Mouse (Mus musculus): Measurements from ENCODE around the gene Nin.

DNA sequence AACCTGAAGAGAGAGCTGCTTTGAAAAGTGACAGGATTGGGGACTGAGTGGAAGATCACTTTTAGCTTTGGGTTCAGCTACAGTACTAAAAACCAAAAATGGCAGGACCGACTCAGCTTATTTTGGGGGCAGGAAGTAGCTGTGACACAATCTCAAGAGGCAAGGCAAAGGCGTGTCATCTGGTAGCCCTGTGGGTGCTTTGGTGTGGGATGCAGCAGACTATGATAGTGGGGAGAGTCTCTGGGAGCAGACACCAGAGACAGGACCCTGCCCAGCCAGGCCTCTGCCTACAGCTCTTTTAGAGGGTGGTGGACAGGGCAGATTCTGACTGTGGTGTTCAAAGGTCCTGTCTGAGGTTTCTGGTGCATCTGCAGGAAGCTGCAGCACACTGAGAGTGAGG, 38.5 kb downstream of the Nin start:
- TF ChIP-seq CTCF (IDR thresholded peaks at IDR 0.05; ENCODE audit: low read depth, low read length) (no peak), POLR2A (IDR thresholded peaks at IDR 0.05; ENCODE audit: extremely low read depth, insufficient read depth, low read length) (no peak)
